Mouse (Mus musculus) ES-Bruce4 (cell line): ENCODE measurements around the gene Rimbp2.

Source experiments
- CTCF ChIP-seq: IDR thresholded peaks from one replicate; pipeline ENCODE4 v1.8.1; 2011; ENCODE audit warnings: low read depth, low read length
- POLR2A ChIP-seq: IDR thresholded peaks from one replicate; pipeline ENCODE4 v1.8.1; 2011; ENCODE audit warnings: low read length; ENCODE audit not compliant: insufficient read depth

DNA sequence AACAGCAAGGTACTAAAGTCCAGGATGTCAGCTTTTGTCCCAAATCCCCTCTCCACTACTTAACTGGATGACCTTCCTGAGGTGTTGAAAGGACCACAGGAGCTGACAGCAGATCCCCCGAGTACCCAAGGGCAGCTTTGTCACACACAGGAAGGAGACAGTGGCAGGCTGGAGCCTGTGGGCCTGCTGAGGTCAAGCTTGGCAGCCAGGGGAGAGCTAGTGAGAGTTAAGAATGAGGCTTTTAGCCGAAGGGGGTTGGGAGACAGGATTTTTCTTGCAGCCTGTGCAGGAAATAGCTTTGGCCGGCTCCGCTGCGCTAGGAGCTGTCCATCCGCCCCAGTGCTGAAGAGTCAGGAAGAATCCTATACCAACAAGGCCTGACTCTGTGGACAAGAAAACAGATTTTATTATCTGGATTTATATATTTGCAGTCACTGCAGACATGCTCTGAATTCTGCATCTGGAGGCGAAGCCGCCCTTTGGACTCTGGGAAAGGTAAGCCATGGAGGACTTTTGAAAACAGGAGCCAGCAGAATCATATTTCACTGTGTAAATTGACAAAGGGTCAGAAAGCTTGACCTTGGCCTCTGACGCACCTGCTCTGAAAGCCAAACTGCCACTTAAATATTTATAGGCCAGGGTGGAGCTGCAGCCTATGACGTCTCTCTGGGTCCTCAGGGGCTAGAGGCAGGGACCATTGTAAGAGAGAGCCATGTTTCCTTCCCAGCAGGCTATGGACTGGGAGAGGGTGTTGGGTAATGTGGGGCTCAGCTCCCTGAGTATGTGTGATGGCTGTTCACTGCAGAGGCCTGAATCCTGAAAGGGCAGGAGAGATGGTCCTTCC, 35.9 kb downstream of the Rimbp2 start:
- no peak for TF ChIP-seq POLR2A
- no peak for TF ChIP-seq CTCF
